ENCODE assay signal across 11 mouse cellular contexts in the genomic region with DNA sequence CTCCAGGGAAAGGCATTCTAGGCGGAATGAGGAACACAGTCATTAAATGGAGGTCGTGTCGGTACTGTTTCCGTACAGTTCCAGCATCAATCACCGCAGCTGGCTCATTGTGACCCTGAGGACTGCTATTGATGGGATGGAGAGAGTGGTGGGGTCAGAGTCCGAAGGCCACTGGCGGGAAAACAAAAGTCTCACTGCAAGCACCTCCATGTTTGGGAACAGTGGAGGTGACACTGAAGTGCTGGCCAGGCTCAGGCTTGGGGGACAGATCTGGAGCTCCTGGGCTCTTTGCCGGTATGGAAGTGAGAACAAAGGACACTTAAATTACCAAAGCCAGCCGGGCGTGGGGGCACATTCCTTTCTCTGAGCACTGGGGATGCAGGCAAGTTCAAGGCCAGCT. TPM values are rescaled to one million over a fixed set of nuclear protein-coding genes. Genes with fewer than 3 reads are reported as not detected.
DNase-seq lines count a peak whose midpoint lies in the region; ATAC-seq and TF ChIP-seq lines count a peak whose summit lies in the region.
"Had no signal": no experiment of that assay in that cellular context is flagged by ENCODE, and none has a peak within 500 bp of the region (broad histone marks: within the 10 kb centered on the region; RNA-seq: fewer than 3 reads in every experiment).

No protein-coding gene starts in this region.

- no peak for ATAC-seq in intestine, embryonic 14.5 days (replicated peaks; ENCODE audit: low FRiP score, low TSS enrichment, low read depth)
- no peak for ATAC-seq in forebrain, embryonic 12.5 days (ENCODE audit: low FRiP score)
- no peak for ATAC-seq in midbrain, postnatal 0 days (ENCODE audit: low FRiP score)
- ATAC-seq: hindbrain, embryonic 16.5 days; midbrain, embryonic 15.5 days had no signal

- no peak for DNase-seq in heart, embryonic 10.5 days (ENCODE audit: low spot score)
- no peak for DNase-seq in heart, postnatal 36 days
- DNase-seq in intestine, embryonic 14.5 days (ENCODE audit: low spot score), result peak; percentile 61
- DNase-seq in kidney, postnatal 4 days, result peak; percentile 19 to 49
- DNase-seq in spleen, postnatal 36 days (ENCODE audit: low spot score in 2 of 2), result no peak
- no peak for DNase-seq in midbrain, postnatal 0 days (ENCODE audit: low spot score)

- TF ChIP-seq CTCF in E14TG2a.4 (conservative IDR thresholded peaks at IDR 0.05; ENCODE audit: low read length), result no peak
- TF ChIP-seq CTCF in midbrain, postnatal 0 days (IDR thresholded peaks at IDR 0.05), result no peak

- H3K4me2 ChIP-seq in intestine, embryonic 14.5 days (ENCODE audit: low read length), result no peak overlapping the region
- no peak overlapping the region for H3K4me2 ChIP-seq in forebrain, embryonic 12.5 days
- H3K4me2 ChIP-seq in midbrain, postnatal 0 days (ENCODE audit: low read depth, low read length, poor library complexity, severe bottlenecking), result no peak overlapping the region
- H3K4me2 ChIP-seq: limb, embryonic 12.5 days; midbrain, embryonic 15.5 days had no signal

- peaks cover 53% of the 10 kb centered on the region for H3K4me1 ChIP-seq in heart, embryonic 10.5 days
- H3K4me1 ChIP-seq in E14TG2a.4 (replicated peaks; ENCODE audit: low read depth, low read length), result peaks cover 80% of the 10 kb centered on the region
- H3K4me1 ChIP-seq in intestine, embryonic 14.5 days (replicated peaks; ENCODE audit: control insufficient read depth, insufficient read depth, low read length), result peaks cover 28% of the 10 kb centered on the region
- peaks cover 27% of the 10 kb centered on the region for H3K4me1 ChIP-seq in forebrain, embryonic 12.5 days
- peaks cover 7% of the 10 kb centered on the region; the same call in 1 of the 2 replicates for H3K4me1 ChIP-seq in midbrain, postnatal 0 days (ENCODE audit: insufficient read depth, low read length)

- 59% methylated on average over 10 of the region's 10 CpGs for WGBS in heart, embryonic 10.5 days
- 54% methylated on average over 10 of the region's 10 CpGs for WGBS in intestine, embryonic 14.5 days
- 65% methylated on average over 10 of the region's 10 CpGs for WGBS in forebrain, embryonic 12.5 days
- WGBS in midbrain, postnatal 0 days, result 71% methylated on average over 10 of the region's 10 CpGs

- no peaks in the 10 kb centered on the region for H3K9me3 ChIP-seq in heart, embryonic 10.5 days
- H3K9me3 ChIP-seq in E14TG2a.4 (ENCODE audit: low read length), result no peaks in the 10 kb centered on the region
- no peaks in the 10 kb centered on the region for H3K9me3 ChIP-seq in intestine, embryonic 14.5 days (ENCODE audit: control insufficient read depth, low read length)
- no peaks in the 10 kb centered on the region for H3K9me3 ChIP-seq in forebrain, embryonic 12.5 days
- H3K9me3 ChIP-seq in midbrain, postnatal 0 days (ENCODE audit: low read length), result no peaks in the 10 kb centered on the region
- H3K9me3 ChIP-seq: limb, embryonic 12.5 days; midbrain, embryonic 15.5 days had no signal

- peak overlapping the region; percentile 59 for H3K27ac ChIP-seq in heart, embryonic 10.5 days
- H3K27ac ChIP-seq in intestine, embryonic 14.5 days (ENCODE audit: low read depth), result no peak overlapping the region
- no peak overlapping the region for H3K27ac ChIP-seq in forebrain, embryonic 12.5 days
- H3K27ac ChIP-seq in midbrain, postnatal 0 days (ENCODE audit: low read depth, low read length), result no peak overlapping the region
- H3K27ac ChIP-seq: limb, embryonic 12.5 days; midbrain, embryonic 15.5 days had no signal

- H3K4me3 ChIP-seq in heart, embryonic 10.5 days, result no peak overlapping the region
- H3K4me3 ChIP-seq in E14TG2a.4 (replicated peaks; ENCODE audit: low read length), result peak overlapping the region; percentile 51; the same call in 1 of the 2 replicates
- no peak overlapping the region for H3K4me3 ChIP-seq in intestine, embryonic 14.5 days (ENCODE audit: low read depth, low read length)
- no peak overlapping the region for H3K4me3 ChIP-seq in forebrain, embryonic 12.5 days (replicated peaks)
- no peak overlapping the region for H3K4me3 ChIP-seq in midbrain, postnatal 0 days (ENCODE audit: low read depth, low read length)
- H3K4me3 ChIP-seq: limb, embryonic 12.5 days; midbrain, embryonic 15.5 days had no signal

- no peaks in the 10 kb centered on the region for H3K27me3 ChIP-seq in heart, embryonic 10.5 days (ENCODE audit: insufficient read depth, poor library complexity, severe bottlenecking)
- no peaks in the 10 kb centered on the region for H3K27me3 ChIP-seq in E14TG2a.4 (ENCODE audit: insufficient read depth, low read length)
- no peaks in the 10 kb centered on the region for H3K27me3 ChIP-seq in intestine, embryonic 14.5 days (replicated peaks; ENCODE audit: control insufficient read depth, insufficient read depth, low read length)
- no peaks in the 10 kb centered on the region for H3K27me3 ChIP-seq in forebrain, embryonic 12.5 days
- H3K27me3 ChIP-seq in midbrain, postnatal 0 days (ENCODE audit: insufficient read depth, low read length), result no peaks in the 10 kb centered on the region
- H3K27me3 ChIP-seq: limb, embryonic 12.5 days; midbrain, embryonic 15.5 days had no signal

- H3K9ac ChIP-seq in intestine, embryonic 14.5 days (ENCODE audit: low read length), result no peak overlapping the region
- no peak overlapping the region for H3K9ac ChIP-seq in forebrain, embryonic 12.5 days
- no peak overlapping the region for H3K9ac ChIP-seq in midbrain, postnatal 0 days (replicated peaks; ENCODE audit: low read length, poor library complexity, severe bottlenecking)
- H3K9ac ChIP-seq: limb, embryonic 12.5 days; midbrain, embryonic 15.5 days had no signal

- peaks cover 39% of the 10 kb centered on the region for H3K36me3 ChIP-seq in heart, embryonic 10.5 days
- peaks cover 37% of the 10 kb centered on the region for H3K36me3 ChIP-seq in E14TG2a.4 (ENCODE audit: insufficient read depth, low read length)
- H3K36me3 ChIP-seq in intestine, embryonic 14.5 days (ENCODE audit: control insufficient read depth, insufficient read depth, low read length), result peaks cover 30% of the 10 kb centered on the region
- H3K36me3 ChIP-seq in forebrain, embryonic 12.5 days (replicated peaks), result peaks cover 35% of the 10 kb centered on the region
- H3K36me3 ChIP-seq in midbrain, postnatal 0 days (ENCODE audit: insufficient read depth, low read length), result peaks cover 9% of the 10 kb centered on the region

- intact Hi-C loops in heart, postnatal 36 days (cut with DNase I), result no loop called here

RNA-seq across cellular contexts. Expression of a gene that starts 3.6 kb away (rescaled TPM):
- polyA plus RNA-seq in heart, embryonic 10.5 days (2016; fragmentation: Nextera tagmentation; extraction: Ambion mirVana), result 47.8 and 49.8 TPM in 2 replicates
- 10 to 100 TPM; 43.1 to 49.5 TPM for total RNA-seq in heart, postnatal 36 days (2021)
- 43.6 and 44.8 TPM in 2 replicates for polyA plus RNA-seq in intestine, embryonic 14.5 days (2014; fragmentation: Nextera tagmentation; extraction: Ambion mirVana)
- polyA plus RNA-seq in forebrain, embryonic 12.5 days (2016; fragmentation: Nextera tagmentation; extraction: Ambion mirVana), result 60.4 and 67.4 TPM in 2 replicates
- total RNA-seq in midbrain, postnatal 0 days (2014; rRNA removed), result 72.9 and 75.1 TPM in 2 replicates
- 24.7 and 26.6 TPM in 2 replicates for polyA plus RNA-seq in midbrain, postnatal 0 days (2015; fragmentation: Nextera tagmentation; extraction: Ambion mirVana)

RNA-seq across cellular contexts. Expression of a gene that starts 9.4 kb away (rescaled TPM):
- 1,223 and 1,345 TPM in 2 replicates for polyA plus RNA-seq in heart, embryonic 10.5 days (2016; fragmentation: Nextera tagmentation; extraction: Ambion mirVana)
- 100 to 1,000 TPM; 650 to 668 TPM for total RNA-seq in heart, postnatal 36 days (2021)
- polyA plus RNA-seq in intestine, embryonic 14.5 days (2014; fragmentation: Nextera tagmentation; extraction: Ambion mirVana), result 2,116 and 2,150 TPM in 2 replicates
- polyA plus RNA-seq in forebrain, embryonic 12.5 days (2016; fragmentation: Nextera tagmentation; extraction: Ambion mirVana), result 860 and 944 TPM in 2 replicates
- 1,612 and 1,828 TPM in 2 replicates for total RNA-seq in midbrain, postnatal 0 days (2014; rRNA removed)
- 779 and 814 TPM in 2 replicates for polyA plus RNA-seq in midbrain, postnatal 0 days (2015; fragmentation: Nextera tagmentation; extraction: Ambion mirVana)

Comparison
In these comparisons a context has a peak if more than half of its experiments do, and no peak if none do; other contexts are left out.
1. DNase-seq: peak in intestine, embryonic 14.5 days (single experiment) and kidney, postnatal 4 days (2 of 2); none in heart, embryonic 10.5 days (single experiment), heart, postnatal 36 days (0 of 2), spleen, postnatal 36 days (0 of 2) and midbrain, postnatal 0 days (single experiment).